Mouse (Mus musculus): ENCODE data around the gene Atp5l. TPM values are rescaled to one million over a fixed set of nuclear protein-coding genes. Genes with fewer than 3 reads are reported as not detected.
"Not testable (repeated sequence)": the region's sequence is repeated elsewhere in the genome, so short reads cannot be mapped to it uniquely, and the experiment has no call there.

The Atp5l gene
- polyA plus RNA-seq (2015; fragmentation: Nextera tagmentation; extraction: Ambion mirVana): 971 and 1,014 TPM in 2 replicates

DNA sequence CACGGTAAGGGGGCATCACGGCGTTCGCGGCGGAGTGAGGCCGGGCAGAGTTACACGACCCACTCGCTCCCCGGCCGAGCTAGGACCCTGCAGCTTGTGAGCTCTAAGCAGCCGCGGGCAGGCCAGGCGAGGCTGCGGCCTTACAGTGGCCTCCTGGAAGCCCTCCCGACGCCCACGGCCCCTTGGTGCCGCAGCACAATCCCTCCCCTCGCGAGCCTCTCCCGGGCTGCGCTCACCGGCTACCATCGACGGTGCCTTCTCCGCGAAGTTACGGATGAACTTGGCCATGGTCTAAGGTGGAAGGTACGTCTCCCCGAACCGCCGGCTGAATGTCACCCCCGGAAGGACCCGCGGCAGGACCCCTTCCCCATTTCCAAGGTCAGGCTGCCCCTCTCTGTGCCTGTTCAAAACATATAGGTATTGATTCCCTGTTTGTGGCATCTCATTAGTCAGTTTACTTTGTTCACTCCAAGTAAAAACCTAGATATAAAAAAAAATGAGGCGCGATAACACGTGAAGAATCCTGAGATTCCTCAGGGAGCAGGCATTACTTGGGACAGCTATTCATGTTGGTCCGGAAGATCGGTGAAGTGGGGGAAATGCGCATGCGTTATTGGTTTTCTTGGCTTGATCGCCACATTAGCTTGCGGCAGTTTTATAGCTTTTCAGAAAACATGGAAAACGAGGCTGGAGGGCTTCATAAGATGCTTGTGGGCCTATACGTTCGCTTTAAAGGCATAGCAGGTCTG, at the start of gene Atp5l:
Atp5l (minus strand) TSS at position 369 of the 749 bp plus-strand sequence.
- peak; percentile 93 for DNase-seq (ENCODE audit: low spot score)

DNA sequence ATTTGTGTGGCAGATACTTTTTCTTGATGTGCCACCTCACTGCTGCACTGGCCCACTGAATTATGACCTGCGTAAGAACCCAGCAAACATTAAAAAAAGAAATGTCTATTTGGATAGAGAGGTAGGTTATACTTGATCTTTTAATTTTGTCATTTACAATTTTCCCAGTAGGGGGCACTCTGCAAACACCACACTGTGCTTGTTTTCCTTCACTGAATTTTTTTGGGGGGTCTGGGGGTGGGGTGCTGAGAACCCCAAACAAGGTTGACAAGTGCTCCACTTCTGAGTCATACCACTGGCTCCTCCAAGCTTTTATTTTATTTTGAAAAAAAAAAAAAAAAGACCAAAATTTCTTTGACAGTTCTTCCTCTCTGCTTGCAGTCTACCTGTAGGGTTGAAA, 48.9 kb upstream of the Atp5l start:
- peak; percentile 49 for DNase-seq (ENCODE audit: low spot score)

DNA sequence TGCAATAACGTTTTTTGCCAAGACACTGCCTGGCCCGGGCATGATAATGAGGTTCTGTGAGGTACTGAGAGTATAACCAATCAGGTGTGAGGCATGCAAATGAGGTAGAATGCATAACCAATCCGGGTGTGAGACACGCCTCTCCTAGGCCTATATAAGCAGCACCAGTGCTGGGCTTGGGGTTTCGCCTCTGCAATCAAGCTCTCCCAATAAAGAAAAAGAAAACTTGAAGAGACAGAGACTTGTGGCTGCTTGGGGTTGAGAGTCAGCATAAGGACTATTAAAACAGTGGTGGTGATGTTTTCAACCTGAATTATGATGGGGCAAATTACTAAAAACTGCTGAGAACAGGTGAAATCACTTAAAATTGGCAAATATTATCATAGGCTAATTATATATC, 47.2 kb upstream of the Atp5l start:
- not testable (repeated sequence) for DNase-seq (ENCODE audit: low spot score)

DNA sequence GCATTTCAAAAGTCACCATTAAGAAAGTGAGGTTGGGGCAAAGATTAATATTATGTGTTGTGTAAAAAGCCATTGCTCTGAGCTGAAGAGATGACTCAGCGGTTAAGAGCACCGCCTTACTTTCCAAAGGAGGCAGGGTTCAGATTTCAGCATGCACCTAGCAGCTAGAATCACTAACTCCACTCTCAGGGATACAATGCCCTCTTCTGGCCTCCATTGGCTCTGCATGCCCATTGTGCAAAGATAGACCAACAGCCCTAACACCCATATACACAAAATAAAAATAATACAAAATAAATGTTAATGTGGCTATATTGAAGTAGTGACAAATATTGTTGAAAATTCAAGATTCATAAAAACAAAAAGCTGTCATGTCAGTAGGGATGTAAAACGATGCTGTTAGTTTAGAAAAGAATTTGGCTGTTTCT, 46.3 kb upstream of the Atp5l start:
- peak; percentile 83 for DNase-seq (ENCODE audit: low spot score)

DNA sequence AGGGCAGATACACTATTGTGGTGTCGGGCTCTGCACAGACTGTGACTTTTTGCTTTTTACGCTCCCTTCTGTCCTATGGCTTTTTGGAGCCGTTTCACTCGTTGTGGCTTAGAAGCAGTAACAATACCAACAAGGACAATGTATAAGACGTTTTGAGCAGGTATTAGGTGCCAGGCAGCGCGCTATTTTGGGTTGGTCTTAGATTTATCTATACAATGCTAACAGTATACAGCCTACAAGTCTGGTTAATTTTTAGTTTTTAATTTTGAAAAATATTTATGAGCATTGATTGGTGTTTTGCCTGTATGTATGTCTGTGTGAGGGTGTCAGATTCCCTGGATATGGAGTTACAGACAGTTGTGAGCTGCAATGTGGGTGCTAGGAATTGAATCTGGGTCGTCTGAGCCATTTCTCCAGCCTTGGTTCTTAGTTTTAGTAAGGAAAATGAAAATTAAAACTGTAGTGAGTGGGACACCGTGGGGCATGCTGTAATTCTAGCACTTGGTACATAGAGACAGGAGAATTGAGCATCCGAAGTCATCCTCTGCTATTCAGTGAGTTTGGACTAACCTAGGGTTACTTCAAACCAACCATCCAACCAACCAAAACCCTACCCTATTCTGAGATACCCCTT, 45.4 kb upstream of the Atp5l start:
- DNase-seq (ENCODE audit: low spot score): no peak

DNA sequence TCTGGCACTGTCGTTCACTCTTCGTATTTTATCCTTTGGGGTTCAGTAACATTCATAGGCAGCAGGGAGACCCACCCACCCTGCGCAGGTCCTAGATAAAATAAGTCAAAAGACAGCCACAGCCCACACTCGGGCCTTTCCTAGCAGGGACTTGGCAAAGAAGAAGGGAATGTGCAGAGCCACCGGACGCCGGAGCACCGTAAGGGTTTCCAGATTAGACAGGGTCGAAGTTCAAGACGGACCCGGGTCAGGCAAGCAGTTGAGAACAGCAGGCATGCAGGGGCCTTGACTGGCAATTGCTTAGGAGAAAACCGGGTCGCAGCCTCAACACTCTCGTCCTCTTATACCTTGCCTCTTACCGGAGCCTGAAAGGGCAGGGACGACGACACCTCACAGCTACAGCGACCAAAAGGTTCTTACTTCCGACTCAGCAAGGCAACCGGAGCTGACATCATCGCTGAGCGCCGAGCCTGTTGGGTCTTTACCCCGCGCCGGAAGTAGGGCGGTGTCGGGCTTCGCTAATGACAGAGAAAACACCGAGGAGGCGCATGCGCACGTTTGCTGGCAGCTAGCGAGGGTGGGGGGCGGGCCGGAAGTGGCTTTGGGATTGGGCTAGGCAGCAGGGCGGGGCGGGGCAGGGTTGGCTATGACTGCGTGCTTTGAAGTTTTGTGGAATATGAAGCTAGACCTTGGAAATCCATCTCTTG, 44.7 kb upstream of the Atp5l start, which contains the start of gene Ube4a:
Ube4a (minus strand) TSS at position 475 of the 707 bp plus-strand sequence.
- DNase-seq (ENCODE audit: low spot score): peak; percentile 100

DNA sequence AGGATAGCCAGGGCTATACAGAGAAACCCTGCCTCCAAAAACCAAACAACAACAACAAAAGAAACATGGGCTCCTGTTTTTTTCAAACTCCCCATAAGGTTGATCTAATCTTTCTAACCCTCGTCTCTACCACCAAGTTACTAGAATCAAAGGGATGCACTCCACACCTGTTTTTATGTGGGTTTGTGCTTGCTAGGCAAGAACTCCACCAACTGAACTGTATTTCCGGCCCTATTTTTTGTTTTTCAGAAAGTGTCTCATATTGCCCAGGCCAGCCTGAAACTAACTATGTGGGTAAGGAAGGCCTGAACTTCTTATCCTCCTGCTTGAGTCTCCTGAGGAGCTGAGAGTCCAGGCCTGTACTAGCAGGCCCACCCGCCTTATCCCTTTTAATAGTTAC, 33.9 kb upstream of the Atp5l start:
- DNase-seq (ENCODE audit: low spot score): peak; percentile 87

DNA sequence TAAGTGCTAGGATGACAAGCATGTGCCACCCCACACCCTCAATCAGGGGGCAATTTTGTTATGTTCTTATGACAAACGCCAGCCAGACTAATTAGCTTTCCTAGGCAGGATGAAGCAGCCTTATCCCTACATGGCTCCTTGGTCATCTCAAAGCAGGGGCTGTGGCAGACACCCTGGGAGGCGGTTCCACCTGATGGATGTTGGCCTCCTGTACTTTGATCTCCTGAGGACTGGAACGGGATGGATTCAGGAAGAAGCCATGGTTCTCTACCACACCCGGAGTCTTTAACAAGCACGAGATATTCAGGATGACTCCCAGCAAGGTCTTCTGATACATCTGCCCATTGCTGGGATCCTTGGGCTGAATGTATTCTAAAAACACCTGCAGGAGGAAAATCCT, 27.3 kb upstream of the Atp5l start:
- no peak for DNase-seq (ENCODE audit: low spot score)

DNA sequence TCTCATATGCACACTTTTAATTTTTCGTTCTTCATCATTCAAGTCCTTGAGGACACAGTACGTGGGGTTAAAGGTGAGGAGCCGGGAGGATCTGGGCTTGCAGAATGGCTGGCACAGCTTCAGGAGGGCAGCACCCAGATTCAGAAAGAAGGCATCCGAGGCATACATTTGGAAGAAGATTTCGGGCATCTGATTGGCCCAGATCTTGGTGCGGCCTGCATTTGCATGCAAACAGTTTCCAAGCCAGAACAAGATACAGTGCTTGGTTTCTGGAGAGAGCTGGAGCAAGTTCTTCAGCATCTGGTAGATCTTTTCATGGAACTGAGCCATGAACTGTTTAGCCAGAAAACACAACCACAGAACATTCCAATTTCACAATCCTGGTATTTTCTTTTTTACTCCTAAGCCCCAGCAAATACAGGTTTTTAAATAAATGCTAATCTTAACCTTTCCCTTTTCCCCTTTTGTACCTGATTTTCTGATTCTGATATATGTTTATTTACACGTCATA, 25.7 kb upstream of the Atp5l start:
- DNase-seq (ENCODE audit: low spot score): no peak

DNA sequence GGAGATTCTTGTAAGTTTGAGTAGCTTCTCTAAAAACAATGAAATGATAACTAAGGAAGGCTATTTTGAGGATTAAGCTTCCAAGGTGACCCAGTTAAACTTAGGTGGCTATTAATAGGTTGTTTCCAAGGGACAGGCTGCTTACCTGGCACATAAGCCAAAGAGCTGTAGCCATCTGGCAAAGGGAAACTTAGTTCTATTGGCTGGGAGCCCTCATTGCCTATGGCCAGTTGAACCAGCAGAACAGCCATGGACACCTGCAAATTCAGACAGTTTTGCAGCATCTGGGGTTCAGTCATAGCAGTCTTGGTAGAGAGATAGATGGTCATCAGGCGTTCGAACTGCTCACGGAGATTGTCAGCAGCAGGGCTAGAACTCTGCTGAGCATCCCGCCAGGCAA, 21.9 kb upstream of the Atp5l start:
- DNase-seq (ENCODE audit: low spot score): no peak

DNA sequence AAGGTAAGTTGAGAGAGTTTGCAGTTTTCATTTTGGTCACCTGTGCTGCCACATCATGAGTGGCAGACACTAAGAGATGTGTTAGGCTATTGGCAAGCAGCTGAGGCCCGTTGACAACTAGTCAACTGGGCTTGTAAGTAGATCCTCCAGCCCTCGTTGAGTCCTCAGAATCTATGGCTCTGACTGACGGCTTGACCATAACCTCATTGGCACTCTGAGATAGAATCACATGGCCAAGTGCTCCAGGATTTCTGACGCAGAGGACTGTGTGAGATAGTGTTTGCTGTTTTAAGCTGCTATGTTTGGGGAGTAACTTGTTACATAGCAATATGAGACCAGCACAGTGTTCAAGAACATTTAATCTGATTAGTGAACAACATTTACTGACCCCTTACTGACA, 21.2 kb upstream of the Atp5l start:
- DNase-seq (ENCODE audit: low spot score): no peak

DNA sequence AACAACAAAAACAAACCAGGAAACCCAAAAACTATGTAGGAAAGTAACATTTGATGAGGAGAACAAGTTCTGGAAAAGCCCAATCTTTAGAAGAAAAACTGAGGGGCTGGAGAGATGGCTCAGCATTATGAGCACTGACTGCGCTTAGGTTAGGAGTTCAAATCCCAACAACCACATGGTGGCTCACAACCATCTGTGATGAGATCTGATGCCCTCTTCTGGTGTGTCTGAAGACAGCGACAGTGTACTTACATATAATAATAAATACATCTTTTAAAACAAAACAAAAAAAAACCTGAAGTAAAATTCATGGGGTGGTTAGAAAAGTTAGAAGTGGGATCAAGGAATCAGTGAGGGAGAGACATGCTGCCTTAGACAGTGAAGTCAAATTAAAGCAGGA, 1.0 kb upstream of the Atp5l start:
- no peak for DNase-seq (ENCODE audit: low spot score)

DNA sequence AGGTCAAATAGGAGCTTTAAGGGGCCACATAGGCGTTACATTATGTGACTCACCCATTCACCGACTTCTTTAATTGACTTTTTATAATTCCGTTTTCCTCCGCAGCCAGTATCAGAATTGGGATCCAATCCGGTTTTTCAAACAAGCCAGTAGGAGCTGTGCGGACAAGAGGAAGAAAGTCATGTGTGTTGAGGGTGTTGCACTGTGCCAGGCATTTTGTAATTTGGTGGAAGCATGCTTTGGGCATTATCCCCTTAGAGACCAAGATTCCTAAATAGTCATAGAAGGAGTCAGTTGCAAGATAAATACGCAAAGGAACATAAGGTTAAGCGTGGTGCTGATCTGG, 554 bp upstream of the Atp5l start:
- no peak for DNase-seq (ENCODE audit: low spot score)

DNA sequence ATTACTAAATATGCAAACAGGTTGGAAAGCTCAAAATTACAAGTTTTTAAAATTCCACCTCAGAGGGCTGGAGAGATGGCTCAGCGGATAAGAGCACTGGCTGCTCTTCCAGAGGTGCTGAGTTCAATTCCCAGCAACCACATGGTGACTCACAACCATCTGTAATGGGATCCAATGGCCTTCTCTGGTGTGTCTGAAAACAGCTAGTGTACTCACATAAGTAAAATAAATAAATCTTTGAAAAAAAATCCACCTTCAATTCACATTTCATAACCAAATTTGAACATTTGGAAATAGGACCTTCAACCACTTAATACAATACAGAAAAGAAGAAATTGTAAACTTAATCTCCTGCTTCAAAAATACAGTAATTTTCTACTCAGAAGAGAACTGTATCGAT, 936 bp downstream of the Atp5l start:
- DNase-seq (ENCODE audit: low spot score): no peak

DNA sequence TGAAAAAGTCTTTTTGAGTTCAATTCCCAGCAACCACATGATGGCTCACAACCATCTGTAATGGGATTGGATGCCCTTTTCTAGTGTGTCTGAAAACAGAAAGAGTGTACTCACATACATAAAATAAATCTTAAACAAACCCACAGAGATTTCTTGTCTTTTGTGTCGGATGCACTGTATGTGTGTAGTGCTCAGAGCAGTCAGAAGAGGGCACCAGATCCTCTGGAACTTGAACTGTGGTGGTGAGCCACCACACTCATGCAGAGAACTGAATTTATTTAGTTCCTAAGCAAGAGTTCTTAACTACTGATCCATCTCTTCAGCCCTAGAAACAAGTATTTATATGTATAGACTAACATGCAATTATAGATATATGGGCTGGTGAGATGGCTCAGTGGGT, 4.3 kb downstream of the Atp5l start:
- DNase-seq (ENCODE audit: low spot score): peak; percentile 71

DNA sequence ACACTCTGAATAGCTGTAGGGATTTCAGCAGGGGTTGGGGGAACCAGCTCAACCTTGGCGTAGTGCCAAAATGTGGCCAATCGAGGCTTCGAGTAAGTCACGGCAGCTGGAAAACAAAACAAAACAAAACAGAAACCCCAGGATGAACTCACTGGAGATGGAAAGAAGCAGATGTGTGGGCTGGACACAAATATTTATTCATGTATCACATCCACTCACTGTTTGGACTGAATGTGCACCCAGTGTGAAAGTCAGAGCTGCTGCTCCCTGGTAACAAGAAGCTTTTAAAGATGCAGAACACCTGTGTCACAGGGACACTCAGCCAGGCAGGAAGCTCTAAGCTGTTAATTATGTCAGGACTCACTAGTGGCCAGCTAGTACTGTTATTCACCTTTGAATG, 5.8 kb downstream of the Atp5l start:
- no peak for DNase-seq (ENCODE audit: low spot score)

DNA sequence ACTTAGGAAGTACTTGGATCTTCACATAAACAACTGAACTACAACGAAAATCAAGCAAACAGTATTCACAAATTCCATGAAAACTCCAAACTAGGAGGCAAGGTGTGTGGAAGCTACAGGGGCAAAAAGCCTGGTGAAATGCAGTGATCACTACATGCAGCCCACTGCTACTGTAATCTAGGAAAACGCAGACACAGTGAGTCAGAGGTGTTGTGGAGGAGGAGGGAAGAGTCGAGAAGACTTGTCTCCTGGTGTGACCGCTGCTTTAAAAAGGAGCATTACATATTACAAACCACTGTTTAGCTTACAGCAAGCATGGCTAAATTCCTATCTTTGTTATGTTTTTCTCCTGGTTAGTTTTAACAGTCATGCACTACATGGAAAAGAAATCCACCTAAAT, 9.2 kb downstream of the Atp5l start:
- DNase-seq (ENCODE audit: low spot score): no peak

DNA sequence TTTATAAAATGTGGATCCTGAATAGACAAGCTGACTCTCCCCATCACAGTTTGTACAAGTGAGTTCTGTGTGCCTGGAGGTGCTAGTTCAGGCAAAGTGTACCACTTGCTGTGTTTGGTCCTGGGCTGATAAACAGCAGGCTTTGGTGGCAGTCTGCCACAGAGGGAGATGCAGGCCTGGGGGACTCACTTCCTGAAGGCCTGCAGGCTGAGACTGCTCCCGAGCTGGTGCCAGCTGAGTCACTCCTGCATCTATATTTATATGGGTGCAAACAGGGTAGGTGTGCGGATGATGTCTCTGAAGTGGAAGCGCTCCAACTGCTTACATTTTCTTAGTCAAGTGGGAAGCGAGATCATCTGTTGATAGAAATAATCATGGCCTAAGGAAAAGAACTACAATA, 14.9 kb downstream of the Atp5l start:
- no peak for DNase-seq (ENCODE audit: low spot score)

DNA sequence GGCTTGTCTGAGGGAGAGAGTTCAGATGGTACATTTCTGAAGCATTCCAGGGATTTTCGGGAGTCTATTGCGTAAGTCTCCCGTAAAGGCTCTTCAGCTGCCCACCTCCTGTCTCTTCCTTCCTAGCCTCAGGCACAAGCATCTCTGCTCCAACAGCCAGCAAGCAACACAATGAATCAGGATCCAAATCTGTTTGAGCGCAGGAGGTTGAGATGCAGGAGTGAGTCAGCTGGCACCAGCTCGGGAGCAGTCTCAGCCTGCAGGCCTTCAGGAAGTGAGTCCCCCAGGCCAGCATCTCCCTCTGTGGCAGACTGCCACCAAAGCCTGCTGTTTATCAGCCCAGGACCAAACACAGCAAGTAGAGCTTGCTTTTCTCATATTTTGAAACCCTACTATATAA, 15.6 kb downstream of the Atp5l start:
- no peak for DNase-seq (ENCODE audit: low spot score)

DNA sequence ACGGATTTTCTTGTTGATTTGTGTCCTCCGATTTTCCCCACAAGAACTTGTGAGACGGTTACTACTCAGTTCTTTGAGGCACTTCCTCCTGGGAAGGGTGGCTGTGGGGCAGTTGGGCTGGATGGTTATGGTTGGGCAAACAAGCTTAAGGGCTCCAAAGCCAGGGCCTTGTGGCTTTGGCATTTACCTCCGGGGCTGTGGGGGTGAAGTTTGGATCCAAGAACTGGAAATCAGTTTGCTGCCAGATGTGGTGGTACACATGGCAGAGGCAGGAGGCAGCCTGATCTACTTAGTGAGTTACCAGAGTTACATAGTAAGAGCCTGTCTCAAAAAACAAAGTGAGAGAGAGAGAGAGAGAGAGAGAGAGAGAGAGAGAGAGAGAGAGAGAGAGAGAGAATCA, 16.7 kb downstream of the Atp5l start:
- DNase-seq (ENCODE audit: low spot score): no peak

DNA sequence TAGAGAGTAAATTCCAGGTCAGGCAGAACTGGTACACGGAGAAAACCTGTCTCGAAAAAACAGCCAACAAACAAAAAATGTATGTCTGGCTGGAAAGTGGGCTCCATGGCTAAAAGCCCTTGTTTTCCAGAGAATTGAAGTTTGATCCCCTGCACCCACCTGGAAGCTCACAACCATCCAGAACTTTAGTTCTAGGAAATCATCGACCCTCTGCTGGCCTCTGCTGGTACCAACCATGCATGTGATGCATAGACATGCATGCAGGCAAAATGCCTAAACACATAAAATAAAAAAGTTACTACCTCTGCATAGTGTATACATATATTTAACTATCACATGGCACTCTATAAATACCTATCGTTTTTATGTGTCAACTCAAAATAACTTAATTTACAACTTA, 20.1 kb downstream of the Atp5l start:
- DNase-seq (ENCODE audit: low spot score): no peak

DNA sequence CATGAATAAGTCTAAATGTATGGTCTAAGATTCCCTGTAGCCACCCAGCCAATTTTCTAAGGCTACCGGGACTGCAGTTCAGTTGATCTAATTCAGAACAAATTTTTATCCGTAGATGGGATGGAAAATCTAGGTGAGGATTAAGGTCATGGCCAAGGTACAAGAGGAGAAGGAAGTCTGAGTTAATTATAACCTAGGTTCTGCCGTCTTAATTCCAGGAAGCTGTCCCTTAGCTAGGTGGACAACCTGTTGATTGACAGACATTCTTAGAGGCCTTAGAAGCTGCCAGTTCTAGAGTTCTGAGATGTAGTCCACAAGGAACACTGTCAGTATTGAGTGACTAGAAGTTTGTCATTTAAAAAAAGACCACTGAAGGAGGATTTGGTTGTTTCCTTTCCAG, 20.8 kb downstream of the Atp5l start:
- DNase-seq (ENCODE audit: low spot score): no peak

All from thymus, postnatal 0 days (tissue).